Mouse (Mus musculus) cerebral cortex, adult 2 months (tissue): ENCODE data around the gene Antxr1.

Experiments used
- WGBS: fragments of 180-500 bp; shearing (Covaris S2); methylation state at CpG from one replicate; pipeline ENCODE4 v1.1.7; 2018; 5-methylcytosine and 5-hydroxymethylcytosine counted together

Antxr1 gene

DNA sequence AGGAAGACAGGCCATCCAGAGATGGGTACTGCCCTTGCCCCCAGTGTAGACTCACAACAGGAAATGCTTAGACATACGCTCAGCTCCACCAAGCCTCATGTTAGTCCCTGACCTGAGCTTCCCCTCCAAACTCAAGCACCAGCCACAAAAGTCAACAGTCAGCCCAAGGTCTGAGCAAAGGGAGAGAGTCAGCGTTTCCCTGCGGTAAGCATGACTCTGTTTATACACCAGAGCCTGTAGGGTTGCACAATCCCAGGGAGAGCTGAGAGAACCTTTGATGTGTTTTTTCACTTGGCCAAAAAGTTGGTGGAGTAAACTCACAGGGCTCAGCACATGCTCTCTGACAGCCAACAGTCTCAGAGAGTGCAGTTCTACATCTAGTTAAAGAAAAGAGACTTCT, 145.9 kb downstream of the Antxr1 start:
- WGBS, result 57% methylated on average over 3 of the region's 3 CpGs

DNA sequence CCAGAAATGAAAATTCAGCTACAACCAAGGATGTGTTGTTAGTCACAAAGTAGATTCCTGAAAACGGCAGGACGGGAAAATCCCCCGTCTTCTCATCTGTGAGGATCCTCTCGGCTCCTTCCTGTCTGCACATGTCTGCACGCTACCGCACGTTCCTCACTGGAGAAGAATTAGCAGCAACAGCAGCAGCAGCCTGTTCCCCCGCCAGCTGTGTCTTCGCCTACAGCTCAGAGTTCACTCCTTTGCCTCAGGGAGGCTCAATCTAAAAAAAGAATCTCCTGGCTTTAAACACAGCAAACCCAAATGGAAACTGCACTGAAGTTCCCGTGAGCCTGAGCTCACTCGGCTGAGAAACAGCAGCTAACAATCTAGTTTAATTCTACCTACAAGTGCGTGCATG, 148.6 kb downstream of the Antxr1 start:
- 35% methylated on average over 12 of the region's 12 CpGs for WGBS

DNA sequence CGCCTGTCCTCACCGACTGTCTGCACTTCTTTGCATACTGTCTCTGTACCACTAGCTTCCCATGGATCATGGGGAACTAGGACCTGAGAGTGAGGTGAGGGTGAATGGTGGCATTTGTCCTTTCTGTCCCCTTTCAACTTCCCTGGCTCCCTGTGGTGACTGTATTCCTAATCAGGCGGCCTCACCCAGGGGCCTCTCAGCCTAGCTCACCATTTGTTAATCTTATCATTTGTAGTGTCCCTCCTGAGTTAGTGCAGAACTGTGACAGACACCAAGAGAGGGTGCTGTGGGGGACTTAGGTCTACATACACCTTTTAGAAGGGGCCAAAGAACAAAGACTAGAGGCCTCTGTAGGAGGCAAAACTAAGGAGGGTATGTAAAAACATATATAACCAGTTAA, 151.2 kb downstream of the Antxr1 start:
- 89% methylated on average over 3 of the region's 3 CpGs for WGBS

DNA sequence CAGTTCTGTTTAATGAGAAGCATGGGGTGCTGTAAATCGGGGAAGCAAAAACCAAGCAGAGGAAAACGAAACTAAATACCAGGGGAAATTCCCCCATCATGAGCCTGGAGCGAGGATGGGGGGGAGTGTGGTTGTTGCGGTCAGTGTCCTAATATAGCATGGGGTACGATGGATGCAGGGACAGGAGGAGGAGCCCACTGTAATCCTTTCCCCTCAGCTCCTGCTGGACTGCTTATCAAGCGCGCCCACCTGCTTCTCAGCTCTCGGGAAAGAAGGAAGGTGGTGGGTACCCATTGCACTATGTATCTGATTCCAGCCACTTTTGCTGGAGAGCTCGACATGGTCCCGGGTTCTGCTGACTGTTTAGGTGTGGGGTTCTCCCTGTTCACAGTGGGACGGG, 151.6 kb downstream of the Antxr1 start:
- WGBS, result 77% methylated on average over 11 of the region's 11 CpGs

DNA sequence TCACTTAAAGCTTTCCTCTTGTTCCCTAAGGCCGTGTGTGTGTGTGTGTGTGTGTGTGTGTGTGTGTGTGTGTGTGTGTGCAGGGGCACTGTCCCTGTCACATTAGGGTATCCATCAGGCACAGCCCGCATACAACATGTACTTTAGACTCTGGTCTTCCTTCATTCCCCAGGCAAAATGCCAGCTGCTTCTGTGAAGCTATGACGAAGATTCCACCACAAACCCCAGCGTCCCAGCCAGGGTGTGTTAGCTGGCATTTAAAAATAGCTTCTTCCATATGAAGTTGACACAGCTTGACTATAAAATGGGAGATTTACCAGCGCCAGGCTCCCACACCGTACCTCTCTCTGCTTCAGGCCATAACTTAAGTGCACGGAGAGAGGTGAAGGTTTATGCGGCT, 152.5 kb downstream of the Antxr1 start:
- 42% methylated on average over 8 of the region's 8 CpGs for WGBS

DNA sequence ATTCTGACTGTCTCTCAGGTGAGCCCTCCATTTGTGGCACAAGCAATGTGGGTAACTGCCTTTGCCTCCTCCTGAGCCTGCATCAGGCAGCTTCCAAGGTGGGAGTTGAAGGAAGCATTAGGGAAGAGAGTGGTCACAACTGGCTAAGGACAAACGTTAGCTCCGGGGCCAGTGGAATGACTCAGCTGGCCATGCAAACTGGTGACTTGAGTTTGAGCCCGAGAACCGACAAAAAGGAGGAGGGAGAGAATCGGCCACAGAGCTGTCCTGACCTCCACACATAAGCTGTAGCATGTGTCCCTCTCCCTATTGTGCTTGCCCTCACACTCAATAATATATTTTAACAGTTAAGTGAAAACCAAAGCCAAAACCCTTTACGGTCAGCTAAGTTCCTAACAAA, 152.9 kb downstream of the Antxr1 start:
- 50% methylated on average over 6 of the region's 6 CpGs for WGBS

DNA sequence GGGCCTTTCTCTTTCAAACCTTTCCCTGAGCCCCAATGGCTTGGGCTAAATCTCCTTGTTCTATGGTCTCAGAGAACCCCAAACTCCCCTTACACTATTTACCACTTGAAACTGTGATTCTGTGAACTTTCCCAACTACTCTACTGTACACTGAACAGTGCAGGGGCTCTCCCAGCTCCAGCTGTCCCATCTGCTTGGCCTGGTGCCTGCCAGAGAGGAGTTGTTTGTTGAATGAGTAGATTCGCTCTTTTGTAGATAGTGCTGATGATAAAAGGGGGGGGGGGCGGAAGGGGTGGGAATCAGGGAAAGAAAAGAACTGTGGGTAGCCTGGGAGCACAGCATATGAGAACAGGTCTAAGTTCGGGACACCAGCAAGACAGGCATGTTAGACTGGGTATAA, 164.2 kb downstream of the Antxr1 start:
- WGBS, result 73% methylated on average over 3 of the region's 3 CpGs

DNA sequence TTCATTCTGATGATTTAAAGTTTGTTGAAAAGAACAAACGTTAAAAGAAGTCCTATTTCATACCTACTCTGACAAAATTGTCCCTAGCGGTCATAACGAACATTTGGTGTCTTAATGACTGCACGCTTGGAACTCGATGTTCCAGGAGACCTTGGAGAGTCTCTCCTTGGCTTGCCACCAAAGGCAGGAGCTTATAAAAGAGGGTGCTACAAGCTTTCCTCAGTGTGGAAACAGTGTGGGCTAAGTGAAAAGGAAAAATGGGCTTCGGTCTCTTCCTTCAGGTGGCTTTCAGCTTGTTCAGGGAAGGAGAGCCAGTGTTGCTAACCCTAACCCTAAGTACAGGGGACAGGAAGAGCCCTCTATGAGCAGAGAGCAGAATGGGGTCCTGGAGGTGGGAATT, 164.7 kb downstream of the Antxr1 start:
- WGBS, result 46% methylated on average over 6 of the region's 6 CpGs

DNA sequence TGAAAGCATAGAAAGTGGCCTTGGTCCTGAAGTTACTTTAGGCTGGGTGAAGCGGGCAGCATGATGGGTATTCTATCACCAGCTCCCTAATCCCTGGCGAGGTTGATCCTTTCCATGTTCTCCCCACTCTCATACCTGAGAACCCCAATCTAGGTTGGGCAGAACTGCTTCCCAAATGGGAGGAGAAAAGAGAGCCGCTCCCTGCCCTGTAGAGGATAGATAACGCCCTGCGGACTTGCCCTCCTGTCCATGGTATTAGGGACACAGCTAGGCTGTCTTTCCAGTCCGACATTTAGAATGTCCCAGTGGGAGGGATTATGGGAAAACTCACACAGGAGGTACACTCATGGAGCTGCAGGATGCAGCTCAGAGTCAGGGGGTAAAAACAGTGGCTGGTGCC, 165.3 kb downstream of the Antxr1 start:
- 91% methylated on average over 6 of the region's 6 CpGs for WGBS

DNA sequence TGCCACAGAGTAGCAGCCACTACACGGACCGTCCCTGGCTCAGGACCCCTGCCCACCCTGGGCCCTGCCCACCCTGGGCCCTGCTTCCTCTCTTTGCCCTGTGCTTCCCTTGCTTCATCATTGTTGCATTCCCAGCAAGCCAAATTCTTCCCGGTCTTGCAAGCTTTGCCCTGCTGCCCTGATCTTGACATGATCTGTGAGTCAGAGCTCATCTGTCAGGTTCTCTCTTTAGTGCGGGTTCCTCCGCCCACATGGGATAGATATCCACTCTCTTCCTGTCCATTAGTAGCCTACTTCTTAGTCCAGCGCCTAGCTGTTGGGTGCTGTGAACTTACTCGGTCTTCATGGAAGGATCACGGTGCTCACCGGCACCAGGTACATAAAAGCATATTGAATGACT, 167.6 kb downstream of the Antxr1 start:
- 96% methylated on average over 9 of the region's 9 CpGs for WGBS

DNA sequence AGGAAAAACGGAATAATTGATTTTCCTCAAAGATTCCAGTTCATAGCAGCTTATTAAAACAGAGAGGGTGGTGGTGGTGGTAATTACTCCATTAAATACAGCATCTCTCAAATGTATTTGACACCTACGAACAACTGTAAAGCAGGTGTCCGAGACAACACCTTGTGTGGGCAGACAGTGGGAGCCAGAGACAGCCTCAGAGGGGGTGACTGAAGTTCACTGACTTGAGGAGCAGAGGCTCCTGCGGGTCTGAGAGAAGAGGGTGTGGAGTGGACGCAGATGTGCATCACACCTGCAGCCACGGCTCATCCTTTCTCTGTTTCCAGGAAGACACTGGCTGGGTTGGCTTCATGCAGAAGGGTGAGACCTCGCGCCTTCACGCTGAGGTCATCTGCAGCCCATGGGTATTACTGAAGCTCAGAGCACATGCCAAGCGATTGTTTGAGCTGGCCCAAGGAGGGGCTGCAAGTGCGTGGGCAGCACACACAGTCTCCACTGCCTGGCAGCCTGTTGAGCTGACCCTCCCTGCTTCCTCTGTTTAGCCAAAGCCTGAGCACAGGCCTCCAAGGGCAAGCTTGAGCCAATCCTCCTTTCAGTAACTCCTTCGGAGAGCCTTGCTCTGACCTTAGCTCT, 168.8 kb downstream of the Antxr1 start:
- WGBS, result 83% methylated on average over 12 of the region's 12 CpGs

DNA sequence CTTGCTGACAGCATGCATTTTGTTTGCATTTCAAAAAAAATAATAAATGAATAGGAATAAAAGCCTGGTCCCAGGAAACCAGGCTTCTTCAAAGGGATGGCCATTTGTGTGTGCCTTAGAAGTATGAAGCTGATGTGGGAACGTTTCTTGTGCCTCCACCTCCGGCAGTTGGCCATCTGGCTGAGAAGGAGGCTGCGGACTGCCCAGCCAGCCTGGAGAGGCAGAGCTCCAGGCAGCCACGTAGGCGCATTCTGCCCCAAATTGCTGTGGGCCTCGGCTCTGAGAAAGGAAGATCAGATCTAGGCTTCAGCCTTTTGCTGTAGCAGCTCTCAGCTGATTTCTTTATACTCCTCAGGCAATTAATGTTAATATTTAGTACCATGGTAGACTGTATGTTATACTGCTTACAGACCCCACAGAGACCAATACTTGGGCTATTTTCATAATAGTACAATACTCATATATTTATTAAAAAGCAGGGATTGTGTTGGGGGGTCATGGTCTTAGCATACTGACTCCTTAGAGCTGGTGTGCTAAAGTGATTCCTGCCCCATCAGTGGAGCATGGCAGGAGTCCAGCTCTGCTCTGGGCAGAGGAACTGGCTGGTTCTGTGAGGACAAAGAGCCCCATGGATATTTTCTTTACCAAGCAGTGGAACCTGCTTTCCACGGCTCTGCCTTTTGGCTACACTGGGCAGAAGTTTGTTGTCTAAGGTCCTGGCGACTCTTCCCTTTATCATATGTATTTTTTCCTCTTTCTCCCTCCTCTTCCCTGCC, 169.9 kb downstream of the Antxr1 start:
- 47% methylated on average over 8 of the region's 8 CpGs for WGBS

DNA sequence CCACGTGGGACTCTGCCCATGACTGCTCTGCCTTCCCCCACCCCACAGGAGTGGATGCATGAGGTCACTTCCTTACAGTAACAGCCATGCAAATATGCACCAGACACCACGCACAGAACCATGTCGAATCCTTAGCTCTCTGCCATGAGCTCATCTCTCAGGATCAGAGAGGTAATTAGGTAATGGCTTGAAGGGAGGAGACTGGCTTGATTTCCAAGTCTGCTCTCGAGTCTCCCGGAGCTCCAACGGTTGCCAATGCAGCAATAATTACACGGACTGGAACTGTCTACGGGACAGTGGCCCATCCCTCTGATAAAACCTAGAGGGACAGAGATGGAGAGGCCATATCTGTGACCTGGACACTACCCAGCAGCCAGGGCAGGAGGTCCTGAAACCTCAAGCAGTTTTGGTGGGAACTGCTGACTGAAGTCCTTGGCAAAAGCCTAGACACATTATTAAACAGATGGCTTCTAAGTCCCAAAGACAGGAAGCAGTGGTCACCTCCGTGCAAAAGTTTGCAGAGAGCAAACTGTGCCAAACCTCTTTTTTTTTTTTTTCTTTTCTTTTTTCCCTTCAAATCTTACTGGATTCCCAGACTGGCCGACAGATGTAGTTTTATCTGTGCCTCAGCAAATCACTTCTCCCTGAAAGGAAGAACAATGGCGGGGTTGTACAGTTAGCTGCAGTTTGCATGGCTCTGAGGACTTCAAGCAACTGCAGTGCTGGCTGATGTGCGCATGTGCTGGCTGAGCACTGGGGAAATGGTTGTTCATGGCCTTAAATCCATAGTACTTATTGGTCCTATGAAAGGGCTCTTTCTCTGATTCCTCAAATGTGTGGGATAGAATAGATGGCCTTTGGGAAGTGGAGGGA, 174.0 kb downstream of the Antxr1 start:
- 59% methylated on average over 12 of the region's 12 CpGs for WGBS

DNA sequence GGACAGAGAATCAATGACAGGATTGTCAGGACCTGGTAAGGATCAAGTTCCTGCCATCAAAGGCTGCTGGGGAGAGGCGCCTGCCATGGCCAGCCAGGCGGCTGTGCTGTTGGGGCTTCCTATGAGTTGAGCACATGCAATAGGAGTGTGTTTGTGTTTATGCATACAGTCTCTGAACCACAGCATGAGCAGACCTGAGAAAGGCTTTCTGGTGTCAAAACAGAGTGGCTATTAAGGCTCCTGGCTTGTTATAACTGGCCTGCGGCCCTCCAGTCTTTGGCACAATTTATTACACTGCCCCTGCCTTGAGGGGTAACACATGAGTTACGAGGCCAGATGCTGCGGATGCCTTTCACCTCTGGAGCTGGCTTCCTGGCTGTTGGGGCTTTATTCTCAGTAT, 175.4 kb downstream of the Antxr1 start:
- 96% methylated on average over 5 of the region's 5 CpGs for WGBS

DNA sequence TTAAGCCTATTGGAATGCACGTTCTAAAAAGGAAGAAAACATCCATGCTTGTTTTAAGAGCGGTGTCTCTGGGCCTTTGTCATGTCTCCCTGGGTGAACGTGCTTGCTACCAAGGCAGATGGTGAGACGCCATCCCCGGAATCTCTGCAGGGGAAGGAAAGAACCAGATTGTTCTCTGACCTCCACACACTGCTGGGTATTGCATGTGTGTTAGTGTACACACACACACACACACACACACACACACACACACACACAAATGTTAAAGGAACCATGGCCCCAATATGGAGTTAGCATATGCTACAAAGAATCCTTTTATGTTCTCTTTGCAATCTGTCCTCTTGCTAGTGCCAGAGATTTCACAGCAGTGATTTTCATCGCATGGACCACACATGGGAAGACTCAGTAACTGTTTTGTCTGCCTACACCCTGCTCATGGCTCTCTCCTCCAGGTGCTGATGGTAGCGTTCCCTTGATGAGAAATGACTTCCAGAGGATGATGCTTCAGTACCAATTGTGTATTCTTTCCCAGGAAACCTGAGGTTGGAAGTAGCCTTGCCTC, 177.5 kb downstream of the Antxr1 start:
- 58% methylated on average over 7 of the region's 7 CpGs for WGBS

DNA sequence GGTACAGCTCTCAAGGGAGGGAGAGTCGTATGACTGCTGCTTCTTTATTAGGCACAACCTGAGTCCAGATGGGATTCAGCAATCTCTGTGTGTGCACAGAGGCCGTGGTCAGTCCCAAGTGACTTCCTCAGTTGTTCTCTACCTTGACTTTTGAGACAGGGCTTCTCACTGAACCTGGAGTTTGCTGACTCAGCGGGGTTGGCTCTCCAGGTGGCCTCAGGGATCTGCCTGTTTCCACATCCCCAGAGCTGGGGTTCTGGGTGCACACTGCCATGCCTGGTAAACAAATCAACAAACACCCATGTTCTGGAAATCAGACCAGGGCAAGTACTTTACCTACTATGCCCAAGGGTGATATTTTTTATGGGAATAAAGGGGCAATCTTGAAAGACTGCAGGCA, 181.8 kb downstream of the Antxr1 start:
- 95% methylated on average over 3 of the region's 3 CpGs for WGBS

DNA sequence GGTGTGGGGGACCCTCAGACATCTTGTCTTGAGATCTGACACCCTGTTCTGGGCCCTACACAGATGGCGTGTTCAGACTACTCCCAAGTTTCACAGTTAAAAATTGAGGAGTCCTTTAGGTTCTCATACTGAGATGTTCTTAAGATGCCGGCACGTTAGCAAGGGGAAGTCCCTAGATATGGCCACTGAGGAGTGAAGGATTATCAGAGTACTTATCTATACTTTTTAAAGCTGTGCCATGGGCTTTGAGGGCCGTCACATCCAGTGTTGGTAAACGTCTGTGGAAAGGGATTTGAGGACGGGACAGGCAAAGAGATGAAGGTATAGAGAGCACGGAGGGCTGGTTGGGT, 182.4 kb downstream of the Antxr1 start:
- WGBS, result 88% methylated on average over 7 of the region's 7 CpGs

DNA sequence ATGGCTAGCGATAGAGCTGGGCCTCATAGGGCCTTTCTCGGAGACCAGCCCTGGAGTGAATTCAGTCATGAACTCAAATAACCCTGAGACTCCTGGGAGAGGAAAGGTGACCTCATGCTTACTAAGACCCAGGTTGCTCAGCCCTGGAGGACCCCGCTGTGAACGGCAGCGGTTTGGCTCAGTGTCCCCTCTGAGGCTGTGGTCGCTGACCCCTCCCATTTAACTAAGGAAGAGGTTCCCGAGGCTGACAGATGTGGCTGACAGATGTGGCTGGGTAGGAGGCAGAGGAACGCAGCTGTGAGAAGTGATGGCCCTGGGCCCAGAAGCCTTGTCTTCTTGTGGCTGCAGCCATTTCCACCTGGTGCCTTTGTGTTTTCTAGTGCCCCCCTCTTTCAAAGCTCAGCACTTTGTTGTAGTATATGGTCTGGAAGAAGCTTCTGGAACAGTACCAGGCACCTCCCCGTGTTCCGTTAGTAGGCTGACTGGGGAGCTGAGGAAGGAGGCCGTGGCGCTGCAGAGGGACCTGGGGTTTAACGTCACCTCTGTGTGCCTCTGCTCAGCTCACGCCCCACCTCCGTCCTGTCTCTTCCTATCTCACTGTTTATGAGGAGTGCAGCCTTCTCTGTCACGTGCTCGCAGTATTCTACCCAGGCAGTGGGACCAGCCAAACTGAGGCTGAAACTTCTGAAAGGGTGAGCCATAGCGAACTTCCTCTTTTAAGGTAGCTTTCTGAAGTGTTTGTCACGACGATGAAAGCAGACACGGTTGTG, 183.0 kb downstream of the Antxr1 start:
- WGBS, result 79% methylated on average over 21 of the region's 21 CpGs

DNA sequence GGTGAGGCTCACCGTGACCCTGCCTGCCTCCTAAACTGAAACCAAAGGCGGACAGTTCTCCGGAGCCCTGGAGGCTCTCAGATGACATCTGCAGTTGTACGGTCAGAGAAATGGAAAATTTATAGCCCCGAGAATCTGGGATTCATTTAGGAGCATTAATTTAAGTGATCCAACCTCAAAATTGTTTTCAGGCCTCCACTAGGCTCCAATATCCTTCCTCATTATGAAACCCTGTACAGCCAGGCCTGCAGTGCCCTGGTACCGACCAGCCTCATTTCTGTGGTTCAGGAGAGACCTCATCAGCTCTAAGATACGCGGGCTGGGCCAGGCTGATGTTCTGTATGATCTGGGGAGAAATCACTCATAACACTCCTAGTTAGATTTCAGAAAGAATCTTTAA, 184.2 kb downstream of the Antxr1 start:
- 94% methylated on average over 8 of the region's 8 CpGs for WGBS

DNA sequence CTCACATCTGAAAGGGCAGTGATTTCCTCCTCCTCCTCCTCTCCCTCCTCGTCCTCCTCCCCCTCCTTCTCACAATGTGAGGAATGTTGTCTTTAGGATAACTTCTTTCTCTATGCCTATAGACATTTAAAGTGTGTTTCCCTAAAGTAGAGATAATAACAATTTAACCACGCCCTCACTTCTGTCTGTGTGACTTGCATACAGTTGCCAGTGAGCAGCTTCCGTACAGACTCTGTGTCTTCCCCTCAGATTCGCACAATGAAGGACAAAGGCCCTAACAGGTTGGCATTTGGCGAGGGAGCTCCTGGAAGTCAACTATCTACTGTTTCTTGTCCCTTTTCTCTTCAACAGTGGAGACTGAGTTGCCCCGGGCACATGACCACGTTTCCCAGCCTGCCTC, 185.2 kb downstream of the Antxr1 start:
- WGBS, result 86% methylated on average over 7 of the region's 7 CpGs

DNA sequence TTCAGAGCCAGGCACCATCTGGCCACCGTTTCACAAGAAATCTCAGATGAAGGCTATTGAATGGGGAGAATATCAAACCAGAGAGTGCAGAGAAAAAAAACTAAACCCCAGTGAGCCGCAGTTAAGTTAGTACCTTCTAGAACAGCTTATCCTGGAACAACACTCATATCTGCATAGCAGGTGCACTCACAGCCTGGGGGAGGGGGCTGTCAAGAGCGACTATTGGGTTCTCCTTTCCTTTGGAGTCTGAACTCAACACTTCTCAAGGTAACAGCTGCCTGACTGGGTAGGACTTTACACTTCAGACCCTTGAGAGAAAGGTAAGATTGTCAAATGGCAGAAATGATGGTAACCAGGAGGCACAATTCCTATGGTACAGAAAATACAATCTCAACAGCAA, 187.7 kb downstream of the Antxr1 start:
- 73% methylated on average over 3 of the region's 3 CpGs for WGBS

DNA sequence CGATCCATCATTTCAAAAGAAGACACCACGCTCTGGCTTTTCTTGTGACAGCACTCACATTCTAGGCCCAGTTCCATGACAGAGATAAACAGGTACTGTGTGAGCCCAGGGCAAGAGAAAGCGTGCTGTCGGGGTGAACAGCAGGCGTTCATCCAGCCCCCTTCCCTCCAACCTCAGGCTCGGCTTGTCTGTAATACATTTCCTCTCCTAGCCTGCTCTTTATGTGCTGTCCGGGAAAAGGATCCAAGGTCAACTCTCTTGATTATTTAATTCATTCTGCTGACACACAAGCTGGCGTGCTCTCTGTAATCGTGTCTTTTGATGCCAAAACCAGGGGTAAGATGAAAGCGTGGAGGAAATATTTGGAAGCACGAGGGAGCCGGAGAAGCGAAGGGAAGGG, 192.0 kb downstream of the Antxr1 start:
- WGBS, result 66% methylated on average over 13 of the region's 13 CpGs
